Mouse (Mus musculus): ENCODE results near the gene Rbck1.
A peak's percentile ranks its signal among the peaks of the same experiment; 100 is the strongest.

Rbck1 gene

DNA sequence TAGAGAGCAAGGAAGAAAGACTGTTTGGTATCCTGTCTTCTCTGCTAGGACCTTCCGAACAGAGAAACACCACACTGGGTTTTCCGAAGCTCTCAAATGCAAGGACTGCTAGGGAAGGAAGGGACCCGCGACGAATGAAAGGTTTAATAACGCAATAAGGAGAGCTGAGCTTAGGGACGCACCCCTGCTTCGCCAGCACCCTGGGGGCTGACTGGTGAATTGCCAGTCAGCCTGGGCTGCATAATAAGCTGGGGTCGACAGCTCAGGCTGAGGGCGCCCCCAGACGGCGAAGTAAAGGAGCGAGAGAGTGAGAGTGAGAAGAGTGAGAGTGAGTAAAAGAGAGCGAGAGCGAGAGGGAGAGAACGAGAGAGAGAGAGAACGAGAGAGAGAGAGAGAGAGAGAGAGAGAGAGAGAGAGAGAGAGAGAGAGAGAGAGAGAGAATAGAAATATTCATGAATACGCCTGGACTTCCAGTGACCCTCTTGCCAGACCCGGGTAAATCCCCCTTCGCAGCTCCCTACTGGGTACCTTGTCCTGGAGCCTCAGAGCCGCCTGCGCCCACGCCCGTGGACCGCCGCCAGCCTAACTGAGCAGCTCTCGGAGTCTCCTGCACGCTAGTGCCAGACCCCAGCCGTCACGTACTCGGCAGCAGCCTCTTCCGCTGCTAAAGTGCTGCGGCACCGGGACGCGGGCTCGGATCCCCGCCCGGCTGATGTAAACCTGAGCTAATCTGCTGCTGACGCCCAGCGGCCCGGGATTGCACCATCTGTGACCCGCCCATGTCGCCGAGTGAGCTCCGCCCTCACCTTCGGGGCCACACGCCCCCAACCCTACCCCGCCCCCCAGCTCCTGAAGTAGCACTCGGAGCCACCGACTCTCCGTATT lies 11.1 kb upstream of the Rbck1 start, which contains the start of gene Trib3:
Gene Trib3 (minus strand): TSS at position 704 of the 885 bp plus-strand sequence.
- DNase-seq (ENCODE audit: low spot score), result peak; percentile 29

DNA sequence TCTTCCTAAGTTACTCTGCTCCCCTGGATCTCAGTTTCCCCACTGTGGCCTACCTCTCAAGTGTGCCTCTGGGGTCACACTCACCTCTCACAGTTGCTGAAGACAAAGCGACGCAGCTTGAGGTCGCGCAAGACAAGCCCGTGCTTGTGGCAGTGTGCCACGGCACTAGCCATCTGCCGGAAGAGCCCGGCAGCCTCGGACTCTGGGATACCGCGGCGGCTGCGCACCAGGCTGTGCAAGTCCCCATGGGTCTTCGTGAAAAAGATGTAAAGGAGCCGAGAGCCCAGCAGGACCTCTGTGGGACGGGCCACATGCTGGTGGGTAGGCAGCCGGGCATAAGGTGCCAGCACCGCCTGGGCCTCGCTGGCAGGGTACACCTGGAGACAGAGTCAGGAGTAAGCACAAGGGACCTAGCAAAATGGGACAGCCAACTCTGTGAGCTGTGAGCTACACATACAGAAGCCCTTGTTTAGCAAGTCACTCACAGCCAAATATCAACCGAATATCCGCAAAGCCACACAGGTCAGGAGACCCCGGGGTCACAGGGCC lies 7.3 kb upstream of the Rbck1 start:
- DNase-seq (ENCODE audit: low spot score), result no peak

DNA sequence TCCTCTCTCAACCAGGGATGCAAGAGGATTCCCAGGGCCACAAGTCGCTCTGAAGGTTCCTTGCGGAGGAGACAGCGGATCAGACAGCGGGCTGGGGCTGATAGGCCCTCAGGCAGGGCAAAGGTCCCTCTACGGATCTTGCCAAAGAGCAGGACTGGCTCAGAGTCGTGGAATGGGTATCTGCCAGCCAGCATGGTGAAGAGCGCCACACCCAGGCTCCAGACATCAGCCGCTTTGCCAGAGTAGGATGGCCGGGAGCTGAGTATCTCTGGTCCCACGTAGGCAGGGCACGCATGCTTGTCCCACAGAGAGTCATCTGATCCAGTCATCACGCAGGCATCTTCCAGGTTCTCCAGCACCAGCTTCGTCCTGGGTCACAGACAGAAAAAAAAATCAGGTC lies 5.9 kb upstream of the Rbck1 start:
- no peak for DNase-seq (ENCODE audit: low spot score)

DNA sequence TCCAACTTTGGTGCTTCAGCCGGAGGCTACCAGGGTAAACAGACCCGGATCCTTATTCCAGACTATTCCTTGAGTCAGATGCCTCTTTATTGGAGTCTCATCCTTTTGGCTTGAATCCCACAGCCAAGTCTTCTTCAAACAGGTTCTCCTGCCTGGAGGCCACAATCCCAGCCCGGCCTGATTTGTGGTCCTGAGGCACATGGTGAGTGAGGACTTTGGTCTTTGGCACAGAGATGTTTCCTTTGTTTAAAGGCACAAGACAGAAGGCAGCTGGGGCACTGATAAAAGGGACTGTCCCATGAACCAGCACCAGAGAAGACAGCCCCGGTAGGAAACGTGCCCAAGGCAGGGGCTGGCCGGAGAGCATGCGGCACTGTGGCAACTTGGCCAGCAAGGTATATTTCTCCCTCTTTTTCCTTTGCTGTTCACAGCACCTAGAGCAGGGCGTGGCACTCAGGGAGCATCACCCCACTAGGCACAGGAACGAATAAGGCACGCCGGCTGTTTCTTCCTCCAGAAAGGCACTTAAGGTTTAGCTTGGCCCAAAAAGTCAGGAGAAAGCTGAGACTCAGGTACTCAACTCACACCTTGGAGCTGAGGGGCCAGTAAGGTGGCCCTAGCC lies 5.2 kb upstream of the Rbck1 start:
- DNase-seq (ENCODE audit: low spot score), result no peak

DNA sequence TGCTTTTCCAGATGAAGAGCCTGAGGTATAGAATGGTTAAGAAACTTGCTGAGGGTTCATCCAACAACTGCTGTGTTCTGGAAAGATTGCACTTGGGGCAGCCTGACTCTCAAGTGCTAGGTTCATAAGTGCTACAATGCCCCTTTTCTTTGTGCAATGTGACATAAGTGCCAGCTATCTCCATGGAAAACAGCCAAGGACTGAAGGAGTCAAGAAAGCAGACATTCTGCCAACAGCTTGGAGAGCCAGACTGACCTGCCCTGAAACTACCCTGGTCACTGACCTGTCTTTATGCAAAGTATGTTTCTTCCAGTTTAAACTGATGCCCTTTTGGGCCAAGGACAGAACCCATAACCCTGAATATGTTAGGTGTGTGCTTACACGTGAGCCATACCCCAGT lies 4.4 kb upstream of the Rbck1 start:
- no peak for DNase-seq (ENCODE audit: low spot score)

DNA sequence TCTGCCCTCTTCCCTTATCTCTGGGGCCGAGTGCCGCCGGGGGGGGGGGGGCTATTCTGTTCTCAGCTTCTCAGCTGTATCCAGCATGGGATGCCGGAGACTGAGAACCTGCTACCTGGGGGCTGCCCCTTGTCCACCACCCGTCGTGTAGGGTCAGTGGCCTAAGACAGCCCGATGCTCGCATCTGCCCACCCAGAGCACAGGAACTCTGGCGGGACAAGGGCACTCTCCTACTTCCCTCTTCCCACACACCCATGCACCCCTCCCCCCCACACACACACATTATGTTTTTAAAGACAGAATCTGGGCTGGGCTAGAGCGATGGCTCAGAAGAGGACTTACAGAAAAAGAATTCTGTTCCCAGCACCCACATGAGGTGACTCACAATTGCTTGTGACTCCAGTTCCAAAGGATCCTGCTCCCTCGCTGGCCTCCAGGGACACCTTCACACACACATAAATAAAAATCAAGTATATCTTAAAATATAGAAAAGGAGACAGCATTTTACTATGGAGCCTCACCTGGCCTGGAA lies 2.9 kb upstream of the Rbck1 start:
- no peak for DNase-seq (ENCODE audit: low spot score)

DNA sequence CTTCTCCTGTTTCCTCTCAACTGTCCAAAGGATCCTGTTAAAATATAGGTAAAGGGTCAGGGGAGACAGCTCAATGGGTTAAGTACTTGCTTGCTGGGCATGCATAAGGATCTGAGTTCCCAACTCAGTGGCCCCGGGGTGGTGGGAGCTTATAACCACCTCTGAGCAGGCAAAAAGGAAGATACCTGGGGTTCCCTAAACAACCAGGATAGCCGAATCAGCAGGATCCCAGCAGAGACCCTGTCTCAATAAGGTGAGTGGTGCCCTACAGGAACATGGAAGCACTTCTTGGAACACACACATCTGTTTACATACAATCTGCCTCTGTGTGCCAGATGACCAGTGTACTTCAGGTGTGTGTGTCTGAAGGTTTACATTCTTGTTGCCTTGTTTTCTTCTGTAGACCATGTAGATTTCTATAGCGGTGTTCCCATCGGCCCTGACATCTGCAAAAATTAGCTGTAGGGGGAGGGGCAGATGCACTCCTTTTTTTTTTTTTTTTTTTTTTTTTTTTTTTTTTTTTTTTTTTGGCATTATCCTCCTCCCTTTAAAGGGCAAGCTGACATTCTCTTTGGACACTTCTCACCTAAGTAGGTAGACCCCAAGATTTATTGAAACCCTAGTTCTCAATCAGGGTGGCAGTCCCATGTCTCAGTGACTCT lies 1.0 kb upstream of the Rbck1 start:
- no peak for DNase-seq (ENCODE audit: low spot score)

DNA sequence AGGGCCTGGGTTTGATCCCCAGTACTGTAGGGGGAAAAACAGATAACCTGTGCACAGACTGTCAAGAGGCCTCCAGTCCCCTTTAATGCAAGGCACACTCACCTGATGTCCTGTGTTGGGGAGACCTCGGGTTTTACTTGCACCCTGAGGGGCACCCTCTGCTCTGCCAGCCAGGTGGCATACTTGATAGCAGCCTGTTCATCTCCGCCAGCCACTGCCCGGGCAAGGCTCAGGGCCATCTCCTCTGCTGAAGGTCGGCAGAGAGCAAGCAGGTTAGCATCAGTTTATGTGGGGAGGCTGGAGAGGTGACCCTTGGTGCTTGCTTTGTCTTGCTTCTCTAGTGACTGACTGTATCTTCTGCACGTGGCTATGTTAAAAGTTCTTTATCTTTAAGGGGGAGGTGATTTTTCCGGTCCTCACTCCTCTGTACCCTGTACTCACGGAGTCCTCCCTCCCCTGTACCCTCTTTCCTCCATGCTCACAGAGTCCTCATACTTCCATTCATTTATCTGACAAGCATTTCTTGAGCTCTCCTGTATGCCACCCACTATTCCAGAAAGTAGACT lies 1.5 kb downstream of the Rbck1 start:
- no peak for DNase-seq (ENCODE audit: low spot score)

DNA sequence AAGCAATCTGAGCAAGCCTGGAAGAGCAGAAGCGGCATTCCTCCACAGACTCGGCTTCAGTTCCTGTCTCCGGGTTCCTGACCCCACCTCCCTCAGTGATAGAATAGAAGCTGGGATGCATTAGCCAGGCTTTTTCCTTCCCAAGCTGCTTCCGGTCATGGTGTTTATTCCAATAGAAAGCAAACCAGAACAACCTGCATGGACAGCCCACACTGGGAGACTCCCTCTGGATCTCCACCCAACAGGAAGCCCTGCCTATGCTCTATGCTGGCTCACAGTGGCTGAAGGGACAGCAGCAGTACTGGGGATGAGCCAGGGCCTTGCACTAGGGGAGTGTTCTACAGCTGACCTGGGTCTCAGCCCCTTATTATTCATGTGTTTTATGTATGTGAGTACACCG lies 4.5 kb downstream of the Rbck1 start:
- no peak for DNase-seq (ENCODE audit: low spot score)

DNA sequence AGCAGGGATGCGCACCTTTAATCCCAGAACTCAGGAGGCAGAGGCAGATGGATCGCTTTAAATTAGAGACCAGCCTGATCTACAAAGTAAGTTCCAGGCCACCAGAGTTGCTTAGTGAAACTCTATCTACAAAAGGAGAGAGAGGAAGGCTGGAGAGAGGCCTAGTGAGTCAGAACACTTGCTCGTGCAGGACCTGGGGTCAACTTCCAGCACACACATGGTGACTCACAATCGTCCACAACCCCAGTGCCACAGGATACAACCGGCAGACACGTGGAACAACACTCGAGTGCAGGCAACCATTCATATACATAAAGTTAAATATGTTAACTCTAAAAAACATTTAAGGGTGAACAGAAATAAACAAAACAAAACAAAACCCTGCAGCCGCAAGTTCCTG lies 5.8 kb downstream of the Rbck1 start:
- no peak for DNase-seq (ENCODE audit: low spot score)

DNA sequence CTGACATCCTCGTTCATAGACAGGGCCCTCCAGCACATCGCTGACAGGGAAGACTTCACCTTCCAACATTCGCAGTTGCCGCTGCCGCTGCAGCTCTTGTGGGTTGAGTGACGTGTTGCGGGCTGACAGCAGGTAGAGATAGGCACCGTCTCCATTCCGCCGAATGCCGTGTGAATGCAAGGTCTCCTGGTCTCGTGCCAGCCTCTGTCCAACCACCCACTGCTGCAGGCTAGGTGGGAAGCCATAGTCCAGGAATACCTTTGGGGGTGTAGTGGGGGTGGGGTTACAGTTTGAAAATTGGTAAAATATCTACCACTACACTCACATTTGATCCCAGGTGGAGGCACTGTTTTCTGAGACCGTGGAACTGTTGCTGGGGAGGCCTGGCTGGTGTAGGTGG lies 6.3 kb downstream of the Rbck1 start:
- no peak for DNase-seq (ENCODE audit: low spot score)

DNA sequence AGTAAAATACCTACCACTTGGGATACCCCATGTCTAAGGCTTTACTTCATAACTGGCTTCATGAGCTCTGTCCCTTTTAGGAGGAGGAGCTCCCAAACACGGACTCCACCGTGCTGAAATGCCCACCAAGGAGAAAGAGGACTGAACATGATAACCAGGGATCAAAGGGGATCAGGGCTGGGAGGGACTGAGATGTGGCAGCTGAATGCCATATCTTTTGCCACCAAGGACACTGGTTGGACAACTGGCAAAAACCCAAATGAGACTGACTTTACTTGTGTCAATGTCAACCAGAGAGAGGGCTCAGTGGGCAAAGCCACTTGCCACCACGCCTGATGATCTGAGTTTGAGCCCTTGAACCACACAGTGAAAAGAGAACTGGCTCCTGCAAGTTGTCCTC lies 7.6 kb downstream of the Rbck1 start:
- no peak for DNase-seq (ENCODE audit: low spot score)

DNA sequence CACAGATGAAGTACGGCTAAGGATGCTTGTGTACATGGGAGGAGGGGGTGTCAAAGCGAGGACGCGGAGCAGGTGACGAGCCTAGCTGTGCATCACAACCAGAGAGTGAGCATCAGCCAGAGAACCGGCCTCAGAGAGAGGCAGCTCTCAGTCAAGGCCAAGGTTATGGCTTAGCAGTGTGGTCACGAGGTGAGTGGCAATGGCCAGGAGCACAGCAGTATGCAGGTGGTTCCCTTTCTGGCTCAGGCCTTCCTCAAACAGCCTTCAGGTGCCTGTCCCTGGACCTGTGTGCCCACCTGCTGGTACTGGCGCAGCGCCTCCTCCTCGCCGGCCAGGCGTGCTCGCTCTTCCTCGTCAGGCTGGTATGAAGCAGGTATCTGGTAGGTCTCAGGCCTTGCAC lies 8.5 kb downstream of the Rbck1 start:
- no peak for DNase-seq (ENCODE audit: low spot score)

DNA sequence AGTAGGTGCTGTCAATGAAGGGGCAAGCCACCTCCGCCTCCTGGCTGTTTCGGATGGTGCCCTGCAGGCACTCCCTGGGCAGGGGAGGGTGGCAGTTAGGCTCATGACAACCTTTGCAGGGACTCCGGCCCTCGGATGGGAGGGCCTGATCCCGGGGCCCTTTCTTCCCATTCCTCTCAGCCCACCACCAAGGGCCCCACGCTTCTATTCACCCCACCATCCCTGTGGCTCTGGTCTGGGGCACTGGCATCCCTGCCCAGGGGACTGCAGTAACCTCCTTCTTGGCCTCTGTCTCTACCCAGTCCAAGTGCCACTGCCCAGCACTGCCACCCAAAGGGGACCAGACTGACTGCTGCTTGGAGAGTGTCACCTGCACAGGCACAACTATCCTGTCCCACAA lies 10.3 kb downstream of the Rbck1 start:
- no peak for DNase-seq (ENCODE audit: low spot score)

DNA sequence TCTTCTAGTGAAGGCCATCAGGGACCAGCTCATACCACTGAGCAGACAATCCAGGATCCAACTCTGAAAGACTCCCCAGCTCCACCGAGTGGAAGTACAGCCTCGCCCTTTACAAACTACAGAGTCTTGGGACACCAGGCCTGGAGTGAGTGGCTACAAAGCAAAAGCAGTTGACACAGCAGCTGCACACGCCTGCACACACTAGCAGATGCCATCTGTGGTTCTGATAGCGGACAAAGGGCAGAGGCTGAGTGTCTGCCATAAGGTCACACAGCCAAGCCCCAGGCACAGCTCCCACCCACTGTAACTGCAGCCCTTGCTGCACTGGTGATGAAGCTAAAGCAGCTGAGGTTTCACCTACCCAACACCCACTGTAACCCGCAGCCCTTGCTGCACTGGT lies 10.9 kb downstream of the Rbck1 start:
- no peak for DNase-seq (ENCODE audit: low spot score)

DNA sequence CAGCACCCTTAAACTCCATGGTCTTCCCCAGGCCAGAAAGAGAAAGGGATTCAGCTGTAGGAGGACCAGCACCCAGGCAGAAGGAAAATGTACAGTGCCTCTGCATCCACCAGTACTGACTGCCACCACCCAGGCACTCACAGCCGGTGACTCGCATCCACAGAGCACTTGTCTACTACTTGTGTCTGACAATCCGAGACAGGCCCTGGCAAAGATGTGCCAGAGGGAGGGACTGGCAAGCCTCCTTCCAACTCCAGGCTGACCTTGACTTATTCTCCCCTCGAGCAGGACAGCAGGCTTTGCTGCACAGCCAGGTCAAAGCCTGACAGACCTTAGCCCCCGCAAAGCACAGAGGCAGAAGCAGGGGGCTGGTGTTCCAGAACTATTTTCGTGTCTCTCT lies 15.4 kb downstream of the Rbck1 start:
- no peak for DNase-seq (ENCODE audit: low spot score)

DNA sequence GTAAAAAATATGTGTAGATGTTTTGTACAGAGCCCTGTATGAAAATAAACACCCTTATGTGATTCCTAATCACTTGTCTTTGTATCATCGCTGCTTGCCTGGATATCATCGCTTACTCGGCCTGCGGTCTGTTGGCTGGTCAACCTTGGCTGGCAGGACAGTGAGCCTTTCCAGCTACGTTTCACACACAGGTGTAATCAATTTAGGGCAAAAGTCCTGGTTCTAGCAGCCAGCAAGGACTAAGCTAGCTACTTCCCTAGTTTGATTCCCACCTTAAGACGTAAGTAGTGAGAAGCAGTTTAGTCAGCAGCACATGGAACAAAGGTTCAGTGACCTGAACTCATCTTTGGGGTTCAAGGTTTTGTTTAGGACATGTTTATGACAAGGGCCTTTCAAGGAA lies 18.5 kb downstream of the Rbck1 start:
- no peak for DNase-seq (ENCODE audit: low spot score)

DNA sequence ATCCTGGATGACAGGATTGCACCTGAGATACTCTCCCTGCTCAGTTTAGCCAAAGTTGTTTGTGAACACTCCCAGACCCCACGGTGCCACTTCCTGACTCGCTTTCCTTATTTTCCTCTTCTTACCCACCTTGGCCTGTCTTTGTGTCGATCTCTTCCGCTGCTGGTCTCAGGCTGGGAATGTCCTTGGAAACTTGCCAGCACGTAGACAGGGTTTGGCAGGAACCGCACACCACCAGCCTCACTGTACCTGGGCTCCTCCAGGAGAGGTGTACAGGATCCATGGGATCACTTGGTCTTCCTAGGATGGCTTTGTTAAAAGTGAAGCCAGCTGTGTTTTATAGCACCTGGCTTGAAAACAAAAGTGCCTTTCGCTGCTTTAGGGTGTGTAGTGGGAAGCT lies 19.5 kb downstream of the Rbck1 start:
- DNase-seq (ENCODE audit: low spot score), result no peak

DNA sequence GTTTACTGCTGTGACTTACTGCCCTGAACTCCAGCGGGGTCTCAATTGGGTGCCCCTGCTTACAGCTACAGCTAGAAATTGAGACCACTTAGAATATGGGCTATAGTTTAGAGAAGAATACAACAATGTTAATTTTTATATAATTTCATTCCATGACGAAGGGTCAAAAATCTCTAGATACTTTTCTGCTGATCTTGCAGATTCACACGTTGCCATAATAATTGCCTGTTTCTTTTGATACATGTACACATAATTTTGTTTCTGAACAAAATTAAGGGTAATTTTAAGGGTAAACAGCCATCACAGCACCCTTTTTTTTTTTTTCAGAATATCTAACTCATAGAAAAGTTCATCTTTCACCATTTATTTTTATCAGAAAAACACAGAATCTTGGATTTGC lies 25.3 kb downstream of the Rbck1 start:
- no peak for DNase-seq (ENCODE audit: low spot score)

DNA sequence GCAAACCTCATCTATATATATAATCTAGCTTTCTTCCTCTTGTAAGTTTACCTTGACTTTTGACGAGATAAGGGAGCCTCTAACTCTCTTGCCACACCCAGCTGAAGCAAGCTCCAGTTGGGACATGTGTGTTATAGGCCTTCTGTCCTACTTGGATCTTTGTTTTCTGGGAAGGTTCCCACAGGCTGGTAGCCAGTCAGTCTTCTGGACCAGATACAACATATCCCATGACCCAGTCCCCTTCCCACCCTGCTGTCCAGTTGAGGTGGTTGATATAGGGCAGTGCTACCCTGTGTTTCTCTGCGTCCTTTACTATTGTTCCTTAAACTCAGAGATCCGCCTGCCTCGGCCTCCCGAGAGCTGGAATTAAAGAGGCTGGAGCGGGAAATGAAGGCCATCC lies 27.0 kb downstream of the Rbck1 start:
- no peak for DNase-seq (ENCODE audit: low spot score)

DNA sequence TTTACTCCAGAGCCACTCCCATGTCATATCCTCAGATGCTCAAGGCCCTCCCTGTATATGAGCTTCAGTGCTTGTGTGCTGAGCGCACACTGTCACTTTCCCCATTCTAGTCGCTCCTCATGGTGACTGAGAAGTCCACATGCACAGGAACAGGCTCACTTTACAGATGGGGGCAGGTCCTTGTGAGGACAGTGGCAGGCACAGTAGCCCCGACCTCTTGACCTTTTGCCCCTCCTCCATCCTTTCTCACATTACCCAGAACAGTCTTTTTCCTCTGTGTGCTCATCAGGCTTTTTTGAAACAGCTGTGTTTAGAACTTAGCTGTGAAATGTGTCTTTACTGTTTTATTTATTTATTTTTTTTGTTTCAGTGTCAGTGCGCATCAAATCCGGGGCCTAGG lies 28.7 kb downstream of the Rbck1 start:
- DNase-seq (ENCODE audit: low spot score), result no peak

DNA sequence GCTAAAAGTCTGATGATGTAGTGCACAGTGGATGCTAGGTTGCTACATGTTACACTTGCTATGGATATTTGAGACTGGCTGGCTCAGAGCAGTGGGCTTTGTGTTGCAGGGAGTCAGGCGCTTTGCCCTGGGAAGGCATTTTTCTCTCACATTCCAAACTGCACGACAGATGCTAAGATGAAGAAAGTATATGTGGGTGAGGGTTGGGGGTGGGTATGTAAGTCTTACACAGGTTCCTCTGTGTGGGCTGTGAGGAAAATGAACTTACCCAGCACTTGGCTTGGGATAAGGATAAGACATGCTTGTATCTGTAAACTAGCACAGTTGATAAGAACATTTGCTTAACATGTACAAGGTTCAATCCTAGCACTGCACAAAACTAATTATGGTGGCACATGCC lies 29.6 kb downstream of the Rbck1 start:
- no peak for DNase-seq (ENCODE audit: low spot score)

Measured in ovary, postnatal 10 days (tissue).